Mouse (Mus musculus): Measurements from ENCODE around the gene Ldlrad2. TPM values are rescaled to one million over a fixed set of nuclear protein-coding genes. Genes with fewer than 3 reads are reported as not detected.

Gene Ldlrad2
- 0.34 TPM in 1 of 2 replicates, not detected in the other for polyA plus RNA-seq (2015; fragmentation: Nextera tagmentation; extraction: Ambion mirVana)

- Histone ChIP-seq H3K4me1 (replicated peaks) (peaks cover 7% of the 10 kb centered on the region), H3K9ac (no peak within 1 kb of the TSS), H3K4me3 (no peak within 1 kb of the TSS), H3K4me2 (no peak within 1 kb of the TSS), H3K36me3 (peaks cover 18% of the 10 kb centered on the region), H3K9me3 (replicated peaks) (no peaks in the 10 kb centered on the region), H3K27me3 (peaks cover 17% of the 10 kb centered on the region), H3K27ac (no peak within 1 kb of the TSS)
- WGBS = 80% methylated on average over 10 of the region's 10 CpGs
- no peak for ATAC-seq (replicated peaks; ENCODE audit: insufficient number of reproducible peaks, insufficient read depth, low FRiP score, low read depth)
These were observed at the start of gene Ldlrad2 for GRCm38 (mm10) chr4:137574469-137574868. Ldlrad2 (minus strand) TSS chr4:137574569.

GRCm38 (mm10) chr4:137622847-137623246 lies 48.5 kb upstream of the Ldlrad2 start:
- Histone ChIP-seq H3K4me1 (replicated peaks) (no peaks in the 10 kb centered on the region), H3K36me3 (peaks cover 72% of the 10 kb centered on the region), H3K4me3 (no peak overlapping the region), H3K4me2 (no peak overlapping the region), H3K27ac (no peak overlapping the region), H3K9me3 (replicated peaks) (no peaks in the 10 kb centered on the region), H3K27me3 (no peaks in the 10 kb centered on the region), H3K9ac (no peak overlapping the region)
- 86% methylated on average over 8 of the region's 8 CpGs for WGBS
- ATAC-seq (replicated peaks; ENCODE audit: insufficient number of reproducible peaks, insufficient read depth, low FRiP score, low read depth) = no peak

- WGBS = 76% methylated on average over 15 of the region's 15 CpGs
- H3K36me3 ChIP-seq = peaks cover 80% of the 10 kb centered on the region
These were observed 35.9 kb upstream of the Ldlrad2 start for GRCm38 (mm10) chr4:137610256-137610655.

GRCm38 (mm10) chr4:137609702-137610101 lies 35.3 kb upstream of the Ldlrad2 start:
- Histone ChIP-seq H3K9ac (no peak overlapping the region), H3K4me2 (no peak overlapping the region), H3K27me3 (no peaks in the 10 kb centered on the region), H3K27ac (no peak overlapping the region), H3K36me3 (peaks cover 76% of the 10 kb centered on the region), H3K9me3 (replicated peaks) (no peaks in the 10 kb centered on the region), H3K4me1 (replicated peaks) (peaks cover 12% of the 10 kb centered on the region), H3K4me3 (no peak overlapping the region)
- no peak for ATAC-seq (replicated peaks; ENCODE audit: insufficient number of reproducible peaks, insufficient read depth, low FRiP score, low read depth)
- WGBS = 43% methylated on average over 7 of the region's 7 CpGs

More at GRCm38 (mm10) chr4:137610256-137610655, 35.9 kb upstream of the Ldlrad2 start:
- Histone ChIP-seq H3K4me2 (no peak overlapping the region), H3K27ac (no peak overlapping the region), H3K4me1 (replicated peaks) (peaks cover 12% of the 10 kb centered on the region), H3K9ac (no peak overlapping the region), H3K9me3 (replicated peaks) (no peaks in the 10 kb centered on the region), H3K27me3 (no peaks in the 10 kb centered on the region), H3K4me3 (no peak overlapping the region)
- ATAC-seq (replicated peaks; ENCODE audit: insufficient number of reproducible peaks, insufficient read depth, low FRiP score, low read depth) = no peak

DNA sequence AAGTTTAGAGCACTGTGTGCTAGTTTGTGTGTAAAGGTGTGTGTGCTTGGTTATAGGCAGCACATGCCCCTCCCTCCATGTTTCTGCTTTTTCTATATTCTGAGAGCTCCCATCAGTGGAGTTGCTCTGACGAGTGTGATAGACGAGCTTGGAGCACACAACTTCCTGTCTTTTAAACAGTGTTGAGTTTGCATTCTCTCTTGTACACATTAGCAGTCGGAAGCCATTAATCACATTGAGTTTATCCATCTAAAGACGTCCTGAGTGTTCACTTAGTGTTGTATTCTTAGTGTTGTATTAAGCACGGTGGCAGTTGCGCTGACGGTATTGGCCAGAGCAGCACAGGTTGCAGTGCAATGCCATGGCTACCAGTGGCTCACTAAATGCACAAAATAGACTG lies 34.9 kb upstream of the Ldlrad2 start:
- no peak overlapping the region for H3K4me2 ChIP-seq
- no peak overlapping the region for H3K4me3 ChIP-seq
- peaks cover 72% of the 10 kb centered on the region for H3K36me3 ChIP-seq
- H3K4me1 ChIP-seq (replicated peaks) = peaks cover 15% of the 10 kb centered on the region
- H3K9me3 ChIP-seq (replicated peaks) = no peaks in the 10 kb centered on the region
- no peak overlapping the region for H3K27ac ChIP-seq
- WGBS = 70% methylated on average over 7 of the region's 7 CpGs
- no peak for ATAC-seq (replicated peaks; ENCODE audit: insufficient number of reproducible peaks, insufficient read depth, low FRiP score, low read depth)
- no peak overlapping the region for H3K9ac ChIP-seq
- H3K27me3 ChIP-seq = no peaks in the 10 kb centered on the region

- no peak for ATAC-seq (replicated peaks; ENCODE audit: insufficient number of reproducible peaks, insufficient read depth, low FRiP score, low read depth)
- Histone ChIP-seq H3K4me1 (replicated peaks) (peaks cover 30% of the 10 kb centered on the region), H3K4me3 (no peak overlapping the region), H3K4me2 (no peak overlapping the region), H3K27ac (no peak overlapping the region), H3K9ac (no peak overlapping the region), H3K9me3 (replicated peaks) (no peaks in the 10 kb centered on the region), H3K36me3 (peaks cover 50% of the 10 kb centered on the region), H3K27me3 (no peaks in the 10 kb centered on the region)
- WGBS = 97% methylated on average over 1 of the region's 2 CpGs
These were observed 32.7 kb upstream of the Ldlrad2 start for GRCm38 (mm10) chr4:137607023-137607422.

DNA sequence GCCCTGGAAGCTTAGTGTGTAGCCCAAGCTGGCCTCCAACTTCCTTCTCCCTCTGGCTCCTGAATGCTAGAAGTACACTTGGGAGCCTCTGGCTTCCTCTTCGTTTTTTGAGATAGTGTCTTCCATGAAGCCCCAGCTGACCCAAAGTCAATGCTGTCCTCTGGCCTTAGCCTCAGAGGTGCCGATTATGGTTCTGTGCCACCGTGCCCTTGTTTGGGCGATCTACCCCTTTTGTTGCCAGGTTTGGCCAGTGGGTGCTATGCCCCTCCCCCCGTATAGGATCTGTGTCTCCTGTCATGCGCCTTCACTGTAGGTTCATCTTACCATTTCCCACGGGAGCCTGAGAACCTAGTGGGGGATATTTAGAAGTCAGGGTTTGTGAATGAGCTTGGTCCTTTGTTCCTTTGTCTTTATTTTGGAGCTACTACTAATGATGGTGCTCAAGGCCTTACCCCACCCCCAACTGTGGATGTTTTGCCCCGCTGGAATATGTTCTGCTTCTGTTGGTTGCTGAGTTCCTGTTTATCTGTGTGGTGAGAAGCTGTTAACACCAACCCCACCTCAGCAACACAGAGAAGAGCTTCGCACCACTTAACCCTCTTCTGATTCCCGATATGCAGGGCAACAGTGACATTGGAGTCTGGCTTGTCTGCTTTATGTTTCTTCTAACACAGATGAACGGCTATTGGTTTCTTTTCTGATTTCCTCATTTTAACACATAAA lies 29.2 kb upstream of the Ldlrad2 start:
- Histone ChIP-seq H3K4me3 (no peak overlapping the region), H3K9me3 (replicated peaks) (no peaks in the 10 kb centered on the region), H3K4me1 (replicated peaks) (peaks cover 33% of the 10 kb centered on the region), H3K4me2 (peak overlapping the region; percentile 32; the same call in 1 of the 2 replicates), H3K27ac (peak overlapping the region; percentile 31; the same call in 1 of the 2 replicates), H3K27me3 (no peaks in the 10 kb centered on the region), H3K36me3 (peaks cover 23% of the 10 kb centered on the region), H3K9ac (no peak overlapping the region)
- 0 out of 2 replicates have a peak, but pooled peaks have one; percentile 35 for ATAC-seq (replicated peaks; ENCODE audit: insufficient number of reproducible peaks, insufficient read depth, low FRiP score, low read depth)
- WGBS = 47% methylated on average over 11 of the region's 11 CpGs

- H3K4me2 ChIP-seq = no peak overlapping the region
- H3K27me3 ChIP-seq = no peaks in the 10 kb centered on the region
- no peak overlapping the region for H3K27ac ChIP-seq
- no peak overlapping the region for H3K9ac ChIP-seq
- no peaks in the 10 kb centered on the region for H3K36me3 ChIP-seq
- ATAC-seq (replicated peaks; ENCODE audit: insufficient number of reproducible peaks, insufficient read depth, low FRiP score, low read depth) = no peak
- no peaks in the 10 kb centered on the region for H3K9me3 ChIP-seq (replicated peaks)
- no peak overlapping the region for H3K4me3 ChIP-seq
- 86% methylated on average over 5 of the region's 5 CpGs for WGBS
- H3K4me1 ChIP-seq (replicated peaks) = peaks cover 43% of the 10 kb centered on the region
These were observed 24.2 kb upstream of the Ldlrad2 start for GRCm38 (mm10) chr4:137598577-137598976.

DNA sequence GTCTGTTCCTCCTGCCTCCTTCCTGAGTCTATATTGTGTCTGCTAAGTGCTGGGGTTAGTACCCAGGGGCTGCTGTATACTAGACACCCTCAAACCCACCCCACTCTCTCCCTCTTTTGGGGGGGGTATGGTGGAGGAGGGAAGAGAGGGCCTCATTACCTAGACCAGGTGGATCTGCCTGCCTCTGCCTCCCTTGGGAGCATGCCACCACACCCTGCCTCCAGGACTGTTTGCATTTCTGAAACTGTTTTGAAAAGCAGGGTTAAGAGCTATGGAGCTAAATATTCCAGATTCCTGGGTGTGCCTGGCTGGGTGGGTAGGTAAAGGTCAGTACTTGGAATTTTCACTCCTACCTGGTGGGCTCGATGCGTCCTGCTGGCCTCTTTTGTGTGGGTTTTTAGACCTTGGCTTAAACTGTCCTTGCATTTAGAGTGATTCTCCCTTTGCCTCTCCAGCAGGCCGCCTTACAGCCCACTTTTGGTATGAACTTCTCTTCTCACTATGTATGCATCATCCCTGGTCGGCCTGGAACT lies 22.8 kb upstream of the Ldlrad2 start:
- no peak overlapping the region for H3K4me3 ChIP-seq
- no peak for ATAC-seq (replicated peaks; ENCODE audit: insufficient number of reproducible peaks, insufficient read depth, low FRiP score, low read depth)
- H3K9ac ChIP-seq = no peak overlapping the region
- 99% methylated on average over 4 of the region's 4 CpGs for WGBS
- no peak overlapping the region for H3K27ac ChIP-seq
- H3K4me2 ChIP-seq = no peak overlapping the region
- H3K36me3 ChIP-seq = no peaks in the 10 kb centered on the region
- H3K4me1 ChIP-seq (replicated peaks) = peaks cover 33% of the 10 kb centered on the region
- no peaks in the 10 kb centered on the region for H3K27me3 ChIP-seq
- no peaks in the 10 kb centered on the region for H3K9me3 ChIP-seq (replicated peaks)

DNA sequence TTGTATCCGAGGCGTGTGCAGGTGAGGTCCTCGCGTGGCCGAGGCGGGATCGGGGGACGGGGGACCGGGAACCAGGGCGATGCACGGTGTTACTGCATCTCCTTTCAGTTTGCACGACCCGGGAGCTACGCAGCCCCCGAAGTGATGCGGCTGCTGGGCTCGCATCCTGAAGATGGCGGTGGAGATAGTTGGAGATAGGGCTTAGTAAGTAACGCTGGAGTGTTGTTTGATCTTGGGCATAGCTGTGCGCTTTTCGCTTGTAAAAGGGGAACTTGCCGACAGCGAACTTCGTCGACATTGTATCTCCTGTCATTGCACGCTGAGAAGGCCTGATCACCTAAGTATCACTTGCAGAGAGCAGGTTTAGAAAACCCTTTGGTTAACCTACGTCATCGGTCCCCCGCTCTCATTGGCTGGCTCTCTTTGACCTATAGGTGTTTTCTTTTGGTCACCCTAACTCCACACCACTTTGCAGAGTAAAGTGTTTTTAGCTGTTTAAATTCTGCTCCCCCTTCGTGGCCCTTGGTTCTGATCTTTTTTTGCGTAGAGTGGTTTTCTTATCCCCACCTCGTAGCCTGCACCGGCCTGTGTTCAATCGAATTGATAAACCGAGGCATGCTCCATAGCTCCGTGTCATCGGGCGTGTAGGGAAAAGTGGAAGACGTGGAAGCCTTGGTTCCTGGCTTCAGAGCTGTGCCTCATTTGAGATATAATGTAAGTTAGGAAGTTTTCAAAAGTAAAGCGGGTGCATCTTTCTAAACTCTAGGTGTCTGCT lies 20.3 kb upstream of the Ldlrad2 start:
- no peak for ATAC-seq (replicated peaks; ENCODE audit: insufficient number of reproducible peaks, insufficient read depth, low FRiP score, low read depth)
- Histone ChIP-seq H3K9ac (peak overlapping the region; percentile 96), H3K27me3 (no peaks in the 10 kb centered on the region), H3K36me3 (no peaks in the 10 kb centered on the region), H3K27ac (peak overlapping the region; percentile 100), H3K4me1 (replicated peaks) (peaks cover 29% of the 10 kb centered on the region), H3K9me3 (replicated peaks) (no peaks in the 10 kb centered on the region), H3K4me3 (peak overlapping the region; percentile 99), H3K4me2 (peak overlapping the region; percentile 80)
- 3% methylated on average over 40 of the region's 40 CpGs for WGBS

All from heart, embryonic 15.5 days (tissue).